In genomic region chr7:70641217-70641616, GRCm38 (mm10) we compare ENCODE assay signal across 30 mouse cellular contexts.
DNase-seq lines count a peak whose midpoint lies in the region; ATAC-seq lines count a peak whose summit lies in the region.
"Had no signal": no experiment of that assay in that cellular context is flagged by ENCODE, and none has a peak within 500 bp of the region (broad histone marks: within the 10 kb centered on the region; RNA-seq: fewer than 3 reads in every experiment).

No protein-coding gene starts in this region.

- H3K4me3 ChIP-seq in forebrain, embryonic 15.5 days: no peak overlapping the region
- H3K4me3 ChIP-seq in forebrain, embryonic 16.5 days (replicated peaks; ENCODE audit: low read length): no peak overlapping the region
- H3K4me3 ChIP-seq in midbrain, embryonic 14.5 days (replicated peaks; ENCODE audit: low read depth, low read length): no peak overlapping the region
- no peak overlapping the region for H3K4me3 ChIP-seq in midbrain, embryonic 11.5 days (ENCODE audit: low read depth, low read length)
- H3K4me3 ChIP-seq: embryonic facial prominence, embryonic 15.5 days; limb, embryonic 10.5 days; limb, embryonic 15.5 days; liver, embryonic 13.5 days; megakaryocyte, embryonic 14.5 days; midbrain, embryonic 13.5 days had no signal

- WGBS in forebrain, embryonic 15.5 days: 34% methylated on average over 11 of the region's 11 CpGs
- WGBS in forebrain, embryonic 16.5 days: 36% methylated on average over 11 of the region's 11 CpGs
- 64% methylated on average over 11 of the region's 11 CpGs for WGBS in midbrain, embryonic 14.5 days
- WGBS in midbrain, embryonic 11.5 days: 62% methylated on average over 11 of the region's 11 CpGs

- 0 out of 2 replicates have a peak, but pooled peaks have one; percentile 69 for ATAC-seq in forebrain, embryonic 15.5 days (replicated peaks)
- ATAC-seq in forebrain, embryonic 16.5 days: no peak
- ATAC-seq in midbrain, embryonic 14.5 days (ENCODE audit: low FRiP score, low TSS enrichment): no peak
- ATAC-seq in midbrain, embryonic 11.5 days (ENCODE audit: low FRiP score): no peak
- ATAC-seq: inflammation-experienced regulatory T-cells, adult 6 months; lung, postnatal 0 days; midbrain, embryonic 13.5 days had no signal

- intact Hi-C loops in heart, postnatal 36 days (cut with DNase I): no loop called here

- H3K27me3 ChIP-seq in forebrain, embryonic 15.5 days: no peaks in the 10 kb centered on the region
- H3K27me3 ChIP-seq in forebrain, embryonic 16.5 days (replicated peaks; ENCODE audit: control insufficient read depth, insufficient read depth, low read length): no peaks in the 10 kb centered on the region
- no peaks in the 10 kb centered on the region for H3K27me3 ChIP-seq in midbrain, embryonic 14.5 days (ENCODE audit: control insufficient read depth, insufficient read depth, low read length)
- H3K27me3 ChIP-seq in midbrain, embryonic 11.5 days (ENCODE audit: control insufficient read depth, insufficient read depth, low read length): no peaks in the 10 kb centered on the region
- H3K27me3 ChIP-seq: embryonic facial prominence, embryonic 15.5 days; liver, embryonic 13.5 days had no signal

- H3K4me2 ChIP-seq in forebrain, embryonic 15.5 days (replicated peaks): no peak overlapping the region
- no peak overlapping the region for H3K4me2 ChIP-seq in forebrain, embryonic 16.5 days (ENCODE audit: low read length)
- no peak overlapping the region for H3K4me2 ChIP-seq in midbrain, embryonic 14.5 days (ENCODE audit: low read length)
- H3K4me2 ChIP-seq in midbrain, embryonic 11.5 days: no peak overlapping the region
- H3K4me2 ChIP-seq: embryonic facial prominence, embryonic 15.5 days; heart, embryonic 11.5 days; hindbrain, embryonic 14.5 days; limb, embryonic 15.5 days; liver, embryonic 13.5 days; midbrain, embryonic 13.5 days had no signal

- H3K9me3 ChIP-seq in forebrain, embryonic 15.5 days: no peaks in the 10 kb centered on the region
- H3K9me3 ChIP-seq in forebrain, embryonic 16.5 days (ENCODE audit: control insufficient read depth, low read length): no peaks in the 10 kb centered on the region
- no peaks in the 10 kb centered on the region for H3K9me3 ChIP-seq in midbrain, embryonic 14.5 days (ENCODE audit: control insufficient read depth, low read length)
- H3K9me3 ChIP-seq in midbrain, embryonic 11.5 days (ENCODE audit: control insufficient read depth, low read length): no peaks in the 10 kb centered on the region
- H3K9me3 ChIP-seq: embryonic facial prominence, embryonic 15.5 days; limb, embryonic 10.5 days; limb, embryonic 15.5 days; liver, embryonic 13.5 days; midbrain, embryonic 13.5 days had no signal

- no peak overlapping the region for H3K9ac ChIP-seq in forebrain, embryonic 15.5 days (replicated peaks)
- no peak overlapping the region for H3K9ac ChIP-seq in forebrain, embryonic 16.5 days (replicated peaks; ENCODE audit: low read depth, low read length)
- no peak overlapping the region for H3K9ac ChIP-seq in midbrain, embryonic 14.5 days (replicated peaks; ENCODE audit: low read length)
- H3K9ac ChIP-seq in midbrain, embryonic 11.5 days (ENCODE audit: low read length): no peak overlapping the region
- H3K9ac ChIP-seq: embryonic facial prominence, embryonic 15.5 days; hindbrain, embryonic 14.5 days; limb, embryonic 15.5 days; liver, embryonic 13.5 days; midbrain, embryonic 13.5 days had no signal

- no peaks in the 10 kb centered on the region for H3K36me3 ChIP-seq in forebrain, embryonic 15.5 days
- H3K36me3 ChIP-seq in forebrain, embryonic 16.5 days (ENCODE audit: control insufficient read depth, insufficient read depth): no peaks in the 10 kb centered on the region
- H3K36me3 ChIP-seq in midbrain, embryonic 14.5 days (ENCODE audit: control insufficient read depth, insufficient read depth, low read length): no peaks in the 10 kb centered on the region
- H3K36me3 ChIP-seq in midbrain, embryonic 11.5 days (ENCODE audit: control insufficient read depth, insufficient read depth, low read length): no peaks in the 10 kb centered on the region
- H3K36me3 ChIP-seq: embryonic facial prominence, embryonic 15.5 days; limb, embryonic 10.5 days; limb, embryonic 15.5 days; liver, embryonic 13.5 days; midbrain, embryonic 13.5 days had no signal

- no peak overlapping the region for H3K27ac ChIP-seq in forebrain, embryonic 15.5 days (replicated peaks)
- H3K27ac ChIP-seq in forebrain, embryonic 16.5 days (ENCODE audit: low read length): no peak overlapping the region
- H3K27ac ChIP-seq in midbrain, embryonic 14.5 days (replicated peaks; ENCODE audit: low read depth, low read length): no peak overlapping the region
- H3K27ac ChIP-seq in midbrain, embryonic 11.5 days (ENCODE audit: low read depth, low read length): no peak overlapping the region
- H3K27ac ChIP-seq: embryonic facial prominence, embryonic 15.5 days; hindbrain, embryonic 14.5 days; limb, embryonic 10.5 days; limb, embryonic 15.5 days; liver, embryonic 13.5 days; midbrain, embryonic 13.5 days; stomach, postnatal 0 days had no signal

- H3K4me1 ChIP-seq in forebrain, embryonic 15.5 days: peaks cover 4% of the 10 kb centered on the region
- H3K4me1 ChIP-seq in forebrain, embryonic 16.5 days (replicated peaks; ENCODE audit: control insufficient read depth, insufficient read depth, low read length): 0 out of 2 replicates have a peak, but pooled peaks cover 3% of the 10 kb centered on the region
- H3K4me1 ChIP-seq in midbrain, embryonic 14.5 days (ENCODE audit: control insufficient read depth, insufficient read depth, low read length): no peaks in the 10 kb centered on the region
- H3K4me1 ChIP-seq in midbrain, embryonic 11.5 days (ENCODE audit: control insufficient read depth, insufficient read depth, low read length): peaks cover 6% of the 10 kb centered on the region; the same call in 1 of the 2 replicates
- H3K4me1 ChIP-seq: liver, embryonic 13.5 days; megakaryocyte, embryonic 14.5 days had no signal

- peak; percentile 43 for DNase-seq in midbrain, embryonic 14.5 days
- no peak for DNase-seq in midbrain, embryonic 11.5 days (ENCODE audit: low spot score, missing footprints)
- DNase-seq in embryo, embryonic 10.5 days (ENCODE audit: low spot score): peak; percentile 46
- no peak for DNase-seq in heart, postnatal 36 days
- no peak for DNase-seq in yolk sac, embryonic 10.5 days (ENCODE audit: low spot score)
- DNase-seq: adrenal gland, postnatal 25 days; cerebellum, adult 18-20 months; cerebellum, postnatal 25 days; gastrocnemius, postnatal 25 days; heart, adult 11 months; heart, postnatal 4 days; kidney, adult 11 months; liver, embryonic 13.5 days; lung, adult 18-20 months; lung, postnatal 4 days; right cerebral cortex, postnatal 4 days; thymus, adult 18-20 months; thymus, postnatal 36 days had no signal

Comparison
In these comparisons a context has a peak if more than half of its experiments do, and no peak if none do; other contexts are left out.
1. DNase-seq: peak in midbrain, embryonic 14.5 days (single experiment) and embryo, embryonic 10.5 days (single experiment); none in midbrain, embryonic 11.5 days (single experiment), heart, postnatal 36 days (0 of 2) and yolk sac, embryonic 10.5 days (single experiment).